Mouse (Mus musculus): Measurements from ENCODE around the gene Nudt19.
"Not testable (repeated sequence)": the region's sequence is repeated elsewhere in the genome, so short reads cannot be mapped to it uniquely, and the experiment has no call there.

Gene Nudt19

DNA sequence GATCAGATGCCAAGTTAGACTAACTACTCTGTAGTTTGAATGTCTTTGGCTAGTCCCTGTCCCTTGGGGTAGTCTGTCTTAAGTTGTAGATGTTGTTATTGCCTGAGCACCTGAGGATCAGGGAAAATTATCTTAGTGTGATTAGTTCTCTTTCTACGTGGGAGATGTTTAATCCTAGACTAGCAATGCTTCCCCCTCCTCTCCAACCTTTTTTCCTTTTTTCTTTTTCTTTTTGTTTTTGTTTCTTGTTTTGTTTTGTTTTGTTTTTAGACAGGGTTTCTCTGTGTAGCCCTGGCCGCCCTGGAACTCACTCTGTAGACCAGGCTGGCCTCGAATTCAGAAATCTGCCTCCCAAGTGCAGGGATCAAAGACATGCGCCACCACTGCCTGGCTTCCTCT lies at the start of gene Nudt19:
Nudt19 (minus strand) TSS at position 100 of the 399 bp plus-strand sequence.
- in situ Hi-C loops (cut with MboI), result no loop called here

DNA sequence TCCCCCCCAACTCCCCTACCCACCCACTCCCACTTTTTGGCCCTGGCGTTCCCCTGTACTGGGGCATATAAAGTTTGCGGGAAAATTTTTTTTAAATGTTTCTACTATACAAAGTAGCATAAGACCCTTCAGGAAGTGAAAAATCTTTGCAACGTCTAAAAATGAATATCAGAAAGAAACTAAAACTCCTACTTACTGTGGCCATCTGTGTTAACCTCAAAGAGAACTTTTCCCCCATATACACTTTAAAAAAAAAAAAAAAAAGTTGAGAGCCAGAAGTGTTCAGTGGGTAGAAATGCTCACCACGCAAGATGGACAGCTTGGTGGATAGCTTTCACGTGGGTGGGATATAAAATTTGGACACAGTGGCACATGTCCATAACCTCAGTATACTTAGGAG lies 46.7 kb upstream of the Nudt19 start:
- in situ Hi-C loops (cut with MboI), result no loop called here

DNA sequence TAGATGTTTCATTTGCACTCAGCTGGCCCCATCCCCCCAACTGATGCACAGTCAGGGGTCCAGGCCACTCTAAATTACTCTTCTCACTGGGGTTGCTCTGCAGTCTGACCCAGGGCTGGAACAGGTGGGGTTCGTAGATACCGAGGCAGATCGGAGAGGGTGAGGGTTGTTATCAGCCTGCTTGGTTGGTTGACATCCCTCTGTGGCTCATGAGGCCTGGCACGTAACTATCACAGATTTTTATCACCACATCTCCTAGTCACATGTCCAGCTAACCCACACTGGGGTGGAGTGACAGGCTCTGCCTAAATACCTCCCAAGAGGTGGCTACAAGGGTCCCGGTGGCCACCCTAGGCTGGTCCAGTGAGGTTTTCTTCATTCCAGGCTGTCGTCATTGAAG lies 45.0 kb upstream of the Nudt19 start:
- in situ Hi-C loops (cut with MboI), result no loop called here

DNA sequence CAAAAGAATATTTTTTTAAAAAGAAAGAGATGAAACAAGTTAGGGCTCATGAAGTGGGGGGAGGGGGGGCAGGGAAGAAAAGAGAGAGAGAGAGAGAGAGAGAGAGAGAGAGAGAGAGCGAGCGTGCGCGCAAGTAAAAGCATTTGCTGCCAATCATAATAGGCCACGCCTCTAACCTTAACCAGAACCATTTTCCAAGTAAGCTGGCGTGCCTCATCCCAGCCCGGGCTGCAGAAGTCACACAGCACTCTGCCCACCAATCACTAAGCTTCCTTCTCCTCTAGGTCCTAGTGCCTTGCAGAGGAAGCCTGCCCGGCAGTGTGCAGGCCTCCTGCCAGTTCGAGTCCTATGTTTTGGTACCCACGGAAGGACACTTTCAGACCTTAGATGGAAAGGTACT lies 43.9 kb upstream of the Nudt19 start:
- in situ Hi-C loops (cut with MboI), result no loop called here

DNA sequence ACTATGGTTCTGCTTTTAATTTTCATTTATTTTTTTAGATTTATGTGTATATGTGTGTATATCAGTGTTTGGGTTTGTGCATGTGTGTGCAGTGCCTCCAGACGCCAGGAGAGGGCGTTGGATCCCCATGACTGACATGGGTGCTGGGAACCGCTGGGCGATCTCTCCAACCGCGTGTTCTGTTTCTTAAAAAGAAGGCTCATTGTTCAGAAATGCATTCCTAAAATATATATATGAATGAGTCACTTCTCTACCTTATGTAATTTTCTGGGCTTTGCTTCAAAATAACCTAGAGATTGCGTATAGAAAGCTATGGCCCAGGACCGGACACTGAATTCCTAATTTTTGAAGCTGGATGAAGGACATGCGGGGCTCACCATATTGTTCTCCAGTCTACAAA lies 43.4 kb upstream of the Nudt19 start:
- in situ Hi-C loops (cut with MboI), result no loop called here

DNA sequence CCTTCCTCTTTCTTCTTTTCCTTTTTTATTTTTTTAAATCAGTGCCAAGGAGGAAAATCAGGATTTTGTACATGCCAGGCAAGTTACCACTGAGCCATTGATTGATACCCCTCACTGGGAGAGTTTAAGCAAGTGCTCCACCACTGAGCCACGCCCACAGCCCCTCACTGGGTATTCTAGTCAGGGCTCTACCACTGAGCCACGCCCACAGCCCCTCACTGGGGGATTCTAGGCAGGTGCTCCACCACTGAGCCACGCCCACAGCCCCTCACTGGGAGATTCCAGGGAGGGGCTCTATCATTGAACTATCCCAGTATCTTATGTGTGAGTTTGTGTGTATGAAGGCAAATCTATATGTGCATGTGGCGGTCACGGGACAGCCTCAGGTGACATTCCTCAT lies 38.2 kb upstream of the Nudt19 start:
- in situ Hi-C loops (cut with MboI), result no loop called here

DNA sequence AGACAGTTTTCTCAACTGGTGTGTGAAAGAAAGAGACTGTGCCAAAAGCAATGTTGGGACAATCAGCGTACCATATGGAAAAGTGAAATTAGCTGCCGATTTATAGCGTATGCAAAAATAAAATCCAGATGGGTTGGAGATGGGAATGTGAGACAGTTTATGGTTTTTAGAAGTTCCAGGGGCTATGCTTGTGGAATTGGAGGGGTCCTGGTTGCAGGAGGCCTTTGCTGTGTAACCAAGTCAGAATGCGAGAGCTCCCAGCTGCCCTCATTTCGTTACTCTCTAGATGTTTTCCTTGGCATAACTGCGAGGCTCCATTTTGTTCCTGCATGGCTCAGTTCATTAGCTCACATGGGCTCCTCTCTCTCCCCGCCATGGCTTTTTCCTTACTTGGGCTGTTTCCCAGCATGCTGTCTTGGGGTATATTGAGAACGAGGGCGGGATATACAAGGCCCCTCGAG lies 34.7 kb upstream of the Nudt19 start:
- in situ Hi-C loops (cut with MboI), result no loop called here

DNA sequence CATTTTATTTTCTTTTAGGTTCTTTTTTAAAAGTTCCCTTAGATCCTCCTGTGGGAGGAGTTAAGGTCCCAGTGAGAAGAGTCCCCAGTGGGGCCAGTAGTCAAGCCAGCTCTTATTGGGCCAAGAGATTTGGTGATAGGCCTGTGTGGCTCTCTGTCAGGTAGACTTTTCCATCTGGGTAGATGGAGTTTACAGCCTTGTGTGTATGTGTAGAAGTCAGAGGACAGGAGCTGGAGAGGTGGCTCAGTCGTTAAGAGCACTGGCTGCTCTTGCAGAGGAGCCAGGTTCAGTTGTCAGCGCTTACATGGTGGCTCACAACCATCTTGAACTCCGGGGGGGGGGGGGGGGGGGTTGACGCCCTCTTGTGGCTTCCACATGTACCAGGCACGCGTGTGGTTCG lies 33.4 kb upstream of the Nudt19 start:
- in situ Hi-C loops (cut with MboI), result no loop called here

DNA sequence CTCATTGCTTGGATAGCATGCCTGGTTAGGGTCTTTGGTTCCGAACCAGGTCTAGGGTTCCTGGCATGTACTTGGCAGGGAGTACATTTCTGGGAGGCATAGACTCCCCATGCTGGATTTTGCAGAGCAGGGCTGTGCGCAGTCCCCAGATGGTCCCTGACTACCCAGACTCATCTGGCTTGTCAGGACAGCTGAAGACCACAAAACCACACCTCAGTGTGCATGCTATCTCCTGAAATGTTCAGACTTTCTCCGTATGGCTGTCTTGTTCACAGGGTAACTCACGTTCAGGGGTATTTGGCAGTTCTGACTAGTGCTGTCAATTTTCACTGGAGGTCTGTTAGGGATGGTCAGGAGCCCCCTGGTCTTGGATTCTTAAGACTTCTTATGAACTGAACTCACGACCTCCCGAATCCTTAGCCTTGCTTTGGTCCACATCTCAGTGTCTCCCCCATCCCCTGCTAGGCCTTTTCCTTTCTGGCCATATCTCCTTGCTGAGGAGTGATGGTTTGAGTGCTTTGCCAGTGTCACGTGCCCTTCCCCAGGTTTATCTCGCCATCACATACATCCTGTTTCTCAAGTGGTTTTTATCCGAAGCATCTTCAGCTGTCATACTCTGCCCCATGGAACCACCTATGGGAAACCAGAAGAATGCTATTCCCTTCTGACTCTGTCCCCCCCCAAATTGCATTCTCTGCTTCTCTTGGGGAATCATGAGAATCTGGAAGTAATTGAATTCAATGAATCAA lies 32.8 kb upstream of the Nudt19 start:
- in situ Hi-C loops (cut with MboI), result no loop called here

DNA sequence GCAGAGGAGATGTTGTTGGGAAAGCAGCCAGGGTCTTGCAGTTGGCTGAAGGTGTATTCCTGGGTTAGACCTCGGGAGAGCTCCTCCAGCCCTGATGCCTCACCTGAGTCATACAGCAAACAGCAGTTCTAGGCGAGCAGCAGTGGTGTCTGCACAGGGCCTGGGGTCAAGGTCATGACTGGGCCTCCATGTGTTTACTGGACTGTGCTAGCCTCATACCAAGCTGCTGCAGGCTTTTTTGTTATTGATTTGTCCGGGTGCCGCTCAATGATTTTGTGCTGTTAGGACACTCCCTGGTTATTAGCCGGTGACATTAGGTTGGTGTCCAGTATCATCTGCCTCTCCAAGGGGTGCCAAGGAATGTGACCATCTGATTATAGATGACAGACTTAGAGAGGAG lies 31.6 kb upstream of the Nudt19 start:
- in situ Hi-C loops (cut with MboI), result no loop called here

DNA sequence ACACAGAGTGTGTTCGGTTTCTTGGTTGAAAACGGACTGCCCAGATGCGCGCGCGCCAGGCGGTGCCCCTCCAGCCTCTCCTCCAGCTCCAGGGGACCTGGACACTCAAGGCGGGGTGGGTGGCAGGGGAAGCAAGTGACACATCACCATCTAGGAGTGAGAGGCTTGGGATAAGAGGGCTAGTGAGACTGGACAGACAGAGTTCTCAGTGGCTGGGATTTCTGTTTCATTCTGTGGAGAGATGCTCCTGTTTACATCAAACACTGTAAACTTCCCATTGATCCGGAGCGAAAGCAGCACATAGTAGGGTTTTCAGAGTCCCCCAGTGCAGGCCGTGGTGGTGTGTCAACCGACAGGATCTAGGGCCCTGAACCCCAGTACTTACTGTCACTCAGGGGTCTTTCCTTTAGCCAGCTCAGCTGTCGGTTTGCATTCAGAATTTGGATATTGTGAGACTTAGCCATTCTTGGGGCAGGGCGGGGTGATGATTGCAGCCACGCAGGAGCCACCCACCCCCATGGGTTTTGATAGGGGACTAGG lies 30.9 kb upstream of the Nudt19 start:
- in situ Hi-C loops (cut with MboI), result no loop called here

DNA sequence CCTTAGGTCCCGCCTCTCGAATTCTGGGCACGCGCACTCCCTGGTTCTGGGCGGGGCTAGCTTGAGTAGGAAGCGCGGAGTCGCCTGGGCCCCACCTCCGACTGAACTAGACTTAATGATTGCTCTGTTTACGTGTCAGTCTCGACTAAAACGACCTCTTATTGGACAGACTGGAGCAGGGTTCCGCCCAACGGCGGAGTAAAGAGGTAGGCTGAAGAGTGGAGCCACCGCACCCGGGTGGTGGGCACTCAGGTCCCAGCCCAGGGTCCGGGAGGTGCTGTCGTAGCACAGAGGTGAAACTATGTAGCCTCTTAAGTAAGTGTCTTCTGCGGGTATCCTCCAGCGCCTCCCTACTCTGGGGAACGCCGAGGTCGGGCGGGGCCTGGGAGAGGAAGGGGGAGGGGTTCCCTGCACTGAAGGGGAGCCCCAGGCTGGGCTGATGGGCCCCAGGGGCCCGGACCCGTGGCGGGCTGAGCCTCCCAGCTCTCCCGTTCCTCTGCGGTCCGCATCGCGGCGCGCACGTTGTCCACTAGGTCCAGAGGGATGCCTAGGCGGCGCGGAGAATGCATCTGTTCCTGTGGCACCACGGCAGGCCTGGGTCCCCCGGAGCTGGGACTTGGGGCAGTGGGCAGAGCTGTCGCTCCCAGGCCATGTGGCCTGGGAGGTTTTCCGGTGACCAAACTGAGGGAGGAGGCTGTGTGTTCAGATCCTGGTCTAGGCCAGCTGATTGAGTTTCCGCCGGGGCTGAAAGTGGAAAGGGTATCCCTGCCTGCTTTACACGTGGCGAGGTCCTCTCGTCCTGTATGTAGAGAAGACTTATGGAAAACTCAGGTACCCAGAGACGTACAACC lies 30.2 kb upstream of the Nudt19 start, which contains the start of gene Ankrd27:
Ankrd27 (plus strand) TSS at position 190 of the 851 bp plus-strand sequence.
- in situ Hi-C loops (cut with MboI), result no loop called here

DNA sequence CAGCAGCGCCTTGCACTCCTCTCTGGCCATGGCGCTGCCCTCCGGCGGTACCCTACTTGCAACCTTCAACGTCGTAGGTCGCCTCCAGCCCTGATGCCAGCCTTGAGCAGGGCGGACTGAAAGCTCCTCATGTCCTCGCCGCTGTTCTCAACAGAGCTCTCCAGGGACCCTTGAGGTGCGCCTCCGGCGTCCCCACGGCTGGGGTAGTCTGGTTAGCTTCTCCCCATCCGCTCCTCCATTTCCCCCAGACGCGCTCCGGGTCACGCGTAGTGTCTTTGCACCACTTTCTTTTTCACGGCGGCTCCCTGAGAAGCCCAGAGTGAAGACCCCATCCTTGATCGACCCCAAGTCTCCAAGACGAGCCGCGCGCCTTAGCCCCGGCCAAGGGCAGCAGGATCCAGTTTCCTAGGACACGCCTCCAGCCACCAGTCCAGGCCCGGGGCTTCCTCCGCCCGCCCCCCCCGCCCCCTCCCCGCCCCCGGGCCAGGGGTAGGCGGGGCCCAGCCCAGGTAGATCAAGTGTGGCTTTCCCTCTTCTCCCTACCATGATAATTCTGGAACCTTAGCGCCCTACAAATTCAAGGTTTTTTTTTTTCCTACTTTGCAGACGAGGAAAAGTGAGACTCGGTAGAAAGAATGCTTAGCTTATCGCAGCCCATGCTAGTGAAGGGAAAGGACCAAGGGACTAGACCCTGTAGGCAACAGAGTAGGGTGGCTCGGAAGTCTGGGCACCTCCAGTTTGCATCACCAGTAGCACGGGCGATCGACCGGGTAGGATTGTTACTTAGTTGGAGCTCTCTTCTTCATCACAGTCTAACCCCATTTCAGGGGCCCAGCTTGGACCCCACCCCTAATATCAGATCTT lies 29.3 kb upstream of the Nudt19 start, which contains the start of gene Rgs9bp:
Rgs9bp (minus strand) TSS at position 392 of the 864 bp plus-strand sequence.
- in situ Hi-C loops (cut with MboI), result no loop called here

DNA sequence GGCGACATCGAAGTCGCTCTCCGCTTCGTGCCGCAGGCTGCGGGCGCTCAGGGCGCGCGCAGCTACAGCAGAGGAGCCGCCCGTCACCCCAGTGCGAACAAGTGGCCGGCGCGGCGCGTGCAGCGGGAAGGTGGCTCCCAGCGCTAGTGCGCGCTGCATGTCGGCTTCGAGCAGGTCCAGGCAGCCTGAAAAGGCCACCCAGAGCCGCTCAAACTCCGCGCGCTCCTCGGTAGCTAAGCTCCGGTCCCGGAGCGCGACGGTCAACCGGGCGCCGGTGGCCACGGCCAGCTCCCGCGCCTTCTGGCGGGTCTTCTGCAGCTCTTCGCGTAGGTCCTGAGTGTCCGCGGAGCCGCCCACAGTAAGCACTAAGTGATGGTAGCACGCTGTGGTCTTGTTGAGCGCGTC lies 28.7 kb upstream of the Nudt19 start:
- in situ Hi-C loops (cut with MboI), result no loop called here

DNA sequence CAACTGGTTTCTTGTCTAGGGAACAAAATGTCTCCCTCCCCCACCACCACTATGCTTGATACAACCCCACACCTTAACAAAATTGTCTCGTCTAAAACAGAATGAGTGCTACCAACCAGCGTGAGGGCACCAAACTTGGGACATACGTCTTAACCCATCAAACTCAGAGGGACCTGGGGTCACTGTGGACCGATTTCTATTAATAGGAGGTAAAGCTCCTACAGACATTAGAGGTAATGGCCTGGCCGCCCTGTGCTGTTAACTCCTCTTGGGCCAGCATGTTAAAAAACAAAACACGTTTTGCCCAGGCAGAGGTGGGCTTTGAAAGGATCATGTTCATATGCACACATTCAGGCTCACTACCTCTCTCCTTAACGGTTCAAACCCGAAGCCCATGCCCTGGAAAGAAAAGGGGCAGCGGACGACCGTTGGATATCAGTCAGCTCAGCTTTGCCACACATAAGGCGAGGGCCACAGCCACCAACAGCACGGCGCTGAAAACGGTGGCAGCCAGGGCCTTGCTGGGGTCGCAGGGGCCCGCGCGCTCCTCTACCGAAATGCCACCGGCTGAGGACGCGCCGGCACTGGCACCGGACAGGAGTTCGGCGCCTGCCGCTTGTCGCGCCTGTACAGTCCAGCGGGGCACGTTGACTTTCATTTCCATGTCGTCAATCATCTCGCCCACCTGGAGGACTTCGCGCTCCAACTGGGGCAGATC lies 28.1 kb upstream of the Nudt19 start:
- in situ Hi-C loops (cut with MboI), result no loop called here

DNA sequence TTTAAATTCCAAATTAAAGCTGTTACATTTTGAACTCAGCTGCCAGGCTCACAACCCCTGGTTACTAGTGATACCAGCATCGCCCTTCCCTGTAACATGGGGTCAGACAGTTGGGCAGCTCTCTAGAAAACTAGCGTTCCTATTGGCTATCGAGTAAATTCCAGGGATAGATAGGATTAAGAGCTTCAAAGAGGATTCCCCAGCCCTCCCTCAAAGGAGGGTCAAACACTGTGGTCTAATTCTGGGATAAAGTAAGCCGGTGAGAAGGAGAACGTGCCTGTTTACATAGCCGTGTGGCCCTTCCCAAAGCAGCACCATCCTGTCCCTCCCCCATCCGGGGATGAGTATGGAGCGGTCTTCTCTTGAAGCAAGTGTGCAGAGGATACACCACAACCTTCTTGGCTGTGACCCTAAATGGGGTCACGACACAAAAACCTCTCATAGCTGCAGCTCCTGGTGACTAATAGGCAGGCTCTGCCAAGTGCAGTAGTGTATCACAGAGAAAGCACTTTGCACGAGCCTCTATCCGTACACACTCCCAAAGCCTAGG lies 27.4 kb upstream of the Nudt19 start:
- in situ Hi-C loops (cut with MboI), result no loop called here

DNA sequence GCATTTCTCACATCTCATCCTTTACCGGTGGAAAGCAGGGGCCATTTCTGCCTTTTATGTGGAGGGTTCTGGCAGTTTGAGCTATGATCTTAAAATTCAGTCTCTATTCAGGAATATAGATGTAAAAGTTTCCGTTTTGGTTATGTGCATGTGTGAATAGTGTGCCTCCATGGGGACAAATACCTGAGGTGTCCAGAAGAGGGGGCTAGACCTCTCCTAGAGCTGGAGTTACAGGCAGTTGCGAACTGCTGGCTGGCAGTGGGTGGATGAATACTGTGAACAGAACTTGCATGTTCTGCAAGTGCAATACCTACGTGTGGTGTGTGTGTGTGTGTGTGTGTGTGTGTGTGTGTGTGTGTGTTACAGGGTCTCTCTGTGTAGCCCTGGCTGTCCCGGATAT lies 26.6 kb upstream of the Nudt19 start:
- in situ Hi-C loops (cut with MboI), result no loop called here

DNA sequence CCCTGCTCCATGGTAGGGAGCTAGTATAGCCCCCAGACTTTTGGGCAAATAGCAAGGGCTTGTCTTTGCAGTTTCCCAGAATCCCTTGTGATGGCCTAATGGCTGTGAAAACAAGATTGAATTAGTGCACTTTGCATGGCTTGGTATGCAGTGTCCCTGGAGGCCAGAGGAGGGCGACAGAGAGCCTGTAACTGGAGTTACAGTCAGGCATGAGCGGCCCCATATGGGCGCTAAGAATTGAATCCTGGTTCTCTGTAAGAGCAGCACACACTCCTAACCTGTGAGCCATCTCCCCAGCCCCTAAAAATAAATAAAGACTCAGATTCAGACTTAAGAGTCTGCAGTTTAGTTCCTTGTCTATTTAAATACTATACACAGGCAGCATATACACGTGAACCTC lies 23.7 kb upstream of the Nudt19 start:
- in situ Hi-C loops (cut with MboI), result no loop called here

DNA sequence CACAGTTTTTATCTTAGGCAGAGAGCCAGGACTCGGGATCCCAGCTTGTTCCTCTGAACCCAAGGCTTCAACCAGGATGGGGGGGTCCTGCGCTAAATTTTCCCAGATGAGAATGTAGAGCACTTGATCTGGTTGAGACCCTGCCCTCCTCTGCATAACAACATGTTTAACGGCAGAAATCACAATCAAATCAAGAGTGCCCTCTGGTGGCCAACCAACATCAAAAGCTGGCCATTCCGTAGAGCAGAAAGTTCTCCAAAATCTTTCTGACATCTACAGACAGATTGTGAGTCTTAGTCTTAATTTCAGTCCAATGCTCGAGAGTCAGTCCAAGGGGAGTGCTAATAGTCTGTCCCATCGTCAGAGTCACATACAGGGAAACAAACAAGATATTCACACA lies 14.8 kb upstream of the Nudt19 start:
- in situ Hi-C loops (cut with MboI), result not testable (repeated sequence)

DNA sequence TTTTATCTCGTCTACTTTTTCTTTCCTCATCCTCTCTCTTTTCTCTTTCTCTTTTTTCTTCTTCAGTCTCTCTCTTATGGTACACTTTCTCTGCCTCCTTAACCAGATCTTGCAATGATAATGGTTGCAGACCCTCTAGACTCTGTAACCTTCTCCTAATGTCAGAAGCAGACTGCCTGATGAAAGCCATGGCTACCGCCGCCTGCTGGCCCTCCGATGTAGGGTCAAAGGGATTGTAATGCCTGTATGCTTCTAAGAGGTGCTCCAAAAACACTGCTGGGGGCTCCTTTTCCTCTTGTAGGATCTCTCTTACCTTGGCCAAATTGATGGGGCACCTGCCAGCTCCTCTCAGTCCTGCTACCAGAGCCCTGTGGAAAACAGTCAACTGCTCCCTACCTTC lies 13.6 kb upstream of the Nudt19 start:
- in situ Hi-C loops (cut with MboI), result not testable (repeated sequence)

DNA sequence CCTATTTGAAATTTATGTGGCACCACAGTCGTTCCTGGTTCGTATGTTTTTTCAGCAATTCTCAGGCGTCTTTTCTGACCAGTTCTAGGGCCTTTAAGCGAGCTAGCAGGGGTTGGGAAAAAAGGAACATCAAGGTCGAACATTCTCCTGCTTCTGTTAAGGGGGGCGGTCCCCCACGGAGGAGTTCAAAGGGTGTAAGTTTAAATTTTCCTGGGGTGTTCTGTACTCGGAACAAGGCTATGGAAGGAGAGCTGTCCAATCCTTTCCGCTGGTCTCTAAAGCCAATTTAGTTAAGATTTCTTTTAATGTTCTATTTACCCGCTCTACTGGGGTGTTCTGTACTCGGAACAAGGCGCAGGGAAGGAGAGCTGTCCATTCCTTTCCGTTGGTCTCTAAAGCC lies 9.9 kb upstream of the Nudt19 start:
- in situ Hi-C loops (cut with MboI), result not testable (repeated sequence)
